Mouse (Mus musculus): ENCODE data around the gene Helz.

GRCm38 (mm10) chr11:107531445-107531844 is 16.3 kb upstream of the Helz start:
- TF ChIP-seq CTCF (IDR thresholded peaks at IDR 0.05; ENCODE audit: extremely low read depth, insufficient read depth, low read length): no peak
- TF ChIP-seq POLR2A (IDR thresholded peaks at IDR 0.05; ENCODE audit: extremely low read depth, insufficient read depth, low read length): no peak

Measured in cortical plate, adult 2 months (tissue).